Mouse (Mus musculus) MEL (cell line): ENCODE measurements around the gene Tax1bp3. TPM values are rescaled to one million over a fixed set of nuclear protein-coding genes. Genes with fewer than 3 reads are reported as not detected.

Source experiments
- DNase-seq: peaks from one replicate; pipeline ENCODE4 v3.0.0; 2011; ENCODE audit warnings: low read depth, low spot score
- H3K27ac ChIP-seq: 2 replicates; pipeline ENCODE4 v1.5.1; 2012; ENCODE audit warnings: low read depth, mild to moderate bottlenecking, control low read depth, low read length, moderate library complexity; ENCODE audit not compliant: control insufficient read depth
- H3K27me3 ChIP-seq, 2 experiments: fragments of 150-350 bp in 1 of 2; sonication (generic) in 1 of 2; 2 replicates each; pipeline ENCODE4 v1.6.1; 2012; ENCODE audit warnings: low read length in 2 of 2, mild to moderate bottlenecking in 2 of 2, improper control_type of control experiment in 1 of 2, moderate library complexity in 1 of 2; ENCODE audit not compliant: insufficient read depth in 2 of 2, control insufficient read depth in 1 of 2
- H3K36me3 ChIP-seq, 2 experiments: 2 replicates each; pipeline ENCODE4 v1.6.1; 2012 to 2014; ENCODE audit warnings: low read length in 2 of 2, improper control_type of control experiment in 1 of 2, inconsistent platforms in 1 of 2, mild to moderate bottlenecking in 1 of 2; ENCODE audit not compliant: insufficient read depth in 2 of 2, control insufficient read depth in 1 of 2
- H3K4me1 ChIP-seq, 2 experiments: fragments of 150-350 bp in 1 of 2; sonication (generic) in 1 of 2; 2 replicates each; pipeline ENCODE4 v1.6.1; 2012; ENCODE audit warnings: low read length in 2 of 2, improper control_type of control experiment in 1 of 2, mild to moderate bottlenecking in 1 of 2; ENCODE audit not compliant: insufficient read depth in 2 of 2, control insufficient read depth in 1 of 2
- H3K4me3 ChIP-seq, 2 experiments: fragments of 150-350 bp in 1 of 2; sonication (generic) in 1 of 2; 2 replicates each; pipeline ENCODE4 v1.5.1; 2012; ENCODE audit warnings: low read depth in 2 of 2, low read length in 2 of 2, mild to moderate bottlenecking in 2 of 2, moderate library complexity in 2 of 2, control low read depth in 1 of 2, improper control_type of control experiment in 1 of 2; ENCODE audit not compliant: control insufficient read depth in 1 of 2, insufficient read depth in 1 of 2
- H3K79me2 ChIP-seq: 2 replicates; pipeline ENCODE4 v1.6.1; 2012; ENCODE audit warnings: mild to moderate bottlenecking, low read length, moderate library complexity; ENCODE audit not compliant: control insufficient read depth, poor library complexity, insufficient read depth
- H3K9ac ChIP-seq: 2 replicates; pipeline ENCODE4 v1.6.1; 2012; ENCODE audit warnings: low read depth, mild to moderate bottlenecking, control low read depth, low read length, moderate library complexity; ENCODE audit not compliant: control insufficient read depth, poor library complexity, severe bottlenecking
- H3K9me3 ChIP-seq: fragments of 150-350 bp; sonication (generic); replicated peaks from 2 replicates; pipeline ENCODE4 v1.6.1; 2012; ENCODE audit warnings: mild to moderate bottlenecking, low read length, improper control_type of control experiment, moderate library complexity; ENCODE audit not compliant: insufficient read depth
- CHD1 ChIP-seq: IDR thresholded peaks from 2 replicates; pipeline ENCODE4 v1.6.1; 2012; ENCODE audit warnings: low read depth, mild to moderate bottlenecking, inconsistent platforms, low read length, improper control_type of control experiment
- CTCF ChIP-seq, 3 experiments: IDR thresholded peaks in 2 of 3; conservative IDR thresholded peaks in 1 of 3; 2 replicates each; pipeline ENCODE4 v1.5.1; 2011 to 2012; ENCODE audit warnings: low read length in 3 of 3, low read depth in 2 of 3, mild to moderate bottlenecking in 2 of 3, improper control_type of control experiment in 1 of 3, inconsistent platforms in 1 of 3, mixed read lengths in 1 of 3, moderate library complexity in 1 of 3; ENCODE audit not compliant: control insufficient read depth in 1 of 3, insufficient read depth in 1 of 3, poor library complexity in 1 of 3, severe bottlenecking in 1 of 3
- EP300 ChIP-seq, 2 experiments: IDR thresholded peaks; 2 replicates each; pipeline ENCODE4 v1.6.1; 2011; ENCODE audit warnings: improper control_type of control experiment in 2 of 2, low read length in 2 of 2, low read depth in 1 of 2, mild to moderate bottlenecking in 1 of 2
- JUND ChIP-seq: IDR thresholded peaks from 2 replicates; pipeline ENCODE4 v1.6.1; 2011; ENCODE audit warnings: low read depth, mild to moderate bottlenecking, improper control_type of control experiment, low read length
- MAFK ChIP-seq: IDR thresholded peaks from 2 replicates; pipeline ENCODE4 v1.6.1; 2011; ENCODE audit warnings: low read depth, mild to moderate bottlenecking, low read length, improper control_type of control experiment, borderline replicate concordance
- MAX ChIP-seq: IDR thresholded peaks from 2 replicates; pipeline ENCODE4 v1.6.1; 2011; ENCODE audit warnings: low read length, improper control_type of control experiment
- MAZ ChIP-seq: IDR thresholded peaks from 2 replicates; pipeline ENCODE4 v1.6.1; 2012; ENCODE audit warnings: low read depth, mild to moderate bottlenecking, inconsistent platforms, low read length, improper control_type of control experiment
- RCOR1 ChIP-seq: IDR thresholded peaks from 2 replicates; pipeline ENCODE4 v1.6.1; 2012; ENCODE audit warnings: low read depth, mild to moderate bottlenecking, inconsistent platforms, low read length, improper control_type of control experiment
- TBP ChIP-seq: IDR thresholded peaks from 2 replicates; pipeline ENCODE4 v1.8.0; 2011; ENCODE audit warnings: low read depth, low read length, improper control_type of control experiment
- TCF12 ChIP-seq: IDR thresholded peaks from 2 replicates; pipeline ENCODE4 v1.6.1; 2014; ENCODE audit warnings: low read depth, mild to moderate bottlenecking, inconsistent platforms, low read length, improper control_type of control experiment, moderate library complexity
- USF1 ChIP-seq: IDR thresholded peaks from 2 replicates; pipeline ENCODE4 v1.6.1; 2014; ENCODE audit warnings: low read depth, mild to moderate bottlenecking, inconsistent platforms, low read length, improper control_type of control experiment, moderate library complexity
- USF2 ChIP-seq, 2 experiments: IDR thresholded peaks; 2 replicates each; pipeline ENCODE4 v1.6.1; 2011 to 2012; ENCODE audit warnings: improper control_type of control experiment in 2 of 2, low read length in 2 of 2, borderline replicate concordance in 1 of 2, inconsistent platforms in 1 of 2, low read depth in 1 of 2, mild to moderate bottlenecking in 1 of 2; ENCODE audit not compliant: insufficient read depth in 1 of 2
- ZC3H11A ChIP-seq: IDR thresholded peaks from 2 replicates; pipeline ENCODE4 v1.6.1; 2012; ENCODE audit warnings: low read depth, mild to moderate bottlenecking, inconsistent platforms, low read length, improper control_type of control experiment
- ZMIZ1 ChIP-seq: IDR thresholded peaks from 2 replicates; pipeline ENCODE4 v1.6.1; 2012; ENCODE audit warnings: low read depth, mild to moderate bottlenecking, inconsistent platforms, low read length, improper control_type of control experiment, moderate library complexity
- polyA plus RNA-seq, 2 experiments: library from polyadenylated mRNA; stranded (reverse) in 1 of 2; unstranded in 1 of 2; fragments of >175 nt in 1 of 2; fragments of >200 nt in 1 of 2; gene quantifications; 2 replicates each; pipeline versions ENCODE4 v1.2.1 to v1.2.4; 2012; ENCODE audit warnings: low replicate concordance in 2 of 2, low read depth in 1 of 2; ENCODE audit not compliant: insufficient read length in 2 of 2, insufficient read depth in 1 of 2, missing spikeins in 1 of 2
- total RNA-seq: library from RNA; depleted of rRNA; stranded (reverse); fragments of 300-350 nt; gene quantifications from 2 replicates; pipeline ENCODE4 v1.2.3, GENCODE M21; 2012; rRNA removed

The Tax1bp3 gene
- total and polyA plus RNA-seq, 3 experiments, result 13.1 to 30.9 TPM; not detected in 1

DNA sequence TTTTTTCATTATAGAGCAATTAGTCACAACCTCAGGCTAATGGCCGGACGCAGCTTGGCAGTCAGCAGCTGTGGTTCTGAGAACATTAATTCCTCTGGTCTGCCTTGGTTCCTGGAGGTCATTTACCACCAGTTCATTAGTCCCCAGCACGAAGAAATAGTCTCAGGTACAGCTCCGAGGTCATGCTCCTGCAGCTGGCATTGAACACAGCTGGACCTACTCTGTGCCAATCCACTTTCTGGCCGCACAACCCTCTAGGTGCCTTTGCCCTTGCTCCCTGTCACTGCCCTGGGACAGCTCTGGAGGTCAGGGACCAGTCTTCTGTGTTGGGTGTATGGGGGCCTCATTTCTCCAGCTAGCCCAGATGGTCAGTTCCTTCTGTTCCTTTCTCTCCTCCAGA, 52.0 kb downstream of the Tax1bp3 start:
- H3K36me3 ChIP-seq, result no peaks in the 10 kb centered on the region
- H3K79me2 ChIP-seq, result no peaks in the 10 kb centered on the region
- DNase-seq, result no peak
- H3K9ac ChIP-seq, result no peak overlapping the region
- H3K4me1 ChIP-seq, result no peaks in the 10 kb centered on the region
- no peak overlapping the region for H3K4me3 ChIP-seq
- no peaks in the 10 kb centered on the region for H3K27me3 ChIP-seq
- TF ChIP-seq CHD1 (no peak), CTCF (IDR thresholded peaks at IDR 0.05 in 2 of 3, conservative IDR thresholded peaks at IDR 0.05 in 1 of 3; ENCODE audit: control insufficient read depth in 1 of 3, insufficient read depth in 1 of 3, low read depth in 2 of 3, low read length in 3 of 3, poor library complexity in 1 of 3, severe bottlenecking in 1 of 3) (no peak), TBP (no peak), ZC3H11A (no peak), MAX (no peak)
- H3K27ac ChIP-seq, result no peak overlapping the region
- H3K9me3 ChIP-seq, result no peaks in the 10 kb centered on the region

- Histone ChIP-seq H3K36me3 (no peaks in the 10 kb centered on the region), H3K79me2 (no peaks in the 10 kb centered on the region), H3K4me1 (no peaks in the 10 kb centered on the region)
- TF ChIP-seq TCF12, result no peak
- TF ChIP-seq ZMIZ1, result no peak
- TF ChIP-seq MAZ, result no peak
- no peak for TF ChIP-seq EP300 (IDR thresholded peaks at IDR 0.05; ENCODE audit: low read depth in 1 of 2, low read length in 2 of 2)
- TF ChIP-seq, all 39 proteins: peak for 0
- H3K27me3 ChIP-seq, result no peaks in the 10 kb centered on the region
- H3K4me3 ChIP-seq, result no peak overlapping the region
- H3K9ac ChIP-seq, result no peak overlapping the region
- DNase-seq, result no peak
- no peaks in the 10 kb centered on the region for H3K9me3 ChIP-seq
- no peak overlapping the region for H3K27ac ChIP-seq
Observed at GRCm38 (mm10) chr11:73230081-73230480, 53.2 kb downstream of the Tax1bp3 start.

DNA sequence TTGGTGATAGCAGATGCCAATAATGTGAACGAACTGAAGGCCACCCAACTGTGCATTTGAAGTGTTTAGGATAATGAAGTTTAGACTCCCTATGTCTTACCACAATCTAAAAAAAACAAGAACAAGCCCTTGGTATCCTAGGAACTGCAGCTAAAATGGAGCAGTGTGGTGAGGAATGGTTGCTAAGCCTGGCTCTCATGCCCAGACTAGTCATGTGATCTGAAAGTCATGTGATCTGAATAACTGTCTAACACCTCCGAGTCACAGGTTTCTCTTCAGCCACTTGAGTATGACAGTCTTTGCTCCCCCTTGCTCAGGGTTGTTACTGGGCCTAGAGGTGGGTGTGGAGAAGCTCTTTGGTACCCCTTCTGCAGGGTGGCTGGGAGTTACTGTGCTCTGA, 55.6 kb downstream of the Tax1bp3 start:
- TF ChIP-seq JUND (no peak), USF2 (IDR thresholded peaks at IDR 0.05; ENCODE audit: borderline replicate concordance in 1 of 2, insufficient read depth in 1 of 2, low read depth in 1 of 2, low read length in 2 of 2) (peak in 1 of 2 experiments; percentile 77; a peak in 2 of 4 replicates), MAFK (no peak), USF1 (peak; percentile 88), RCOR1 (no peak)
- Histone ChIP-seq H3K27me3 (no peaks in the 10 kb centered on the region), H3K36me3 (no peaks in the 10 kb centered on the region), H3K79me2 (no peaks in the 10 kb centered on the region), H3K9ac (no peak overlapping the region), H3K27ac (no peak overlapping the region), H3K4me1 (no peaks in the 10 kb centered on the region), H3K9me3 (no peaks in the 10 kb centered on the region), H3K4me3 (no peak overlapping the region)
- DNase-seq, result peak; percentile 9

Other genes with a start within 250 kb of the Tax1bp3 start
- gene Atp2a3, start 215.9 kb upstream of the Tax1bp3 start, total RNA-seq, result 10.7 and 16.4 TPM in 2 replicates
- gene Atp2a3, start 215.9 kb upstream of the Tax1bp3 start, polyA plus RNA-seq, result 10 to 100 TPM in 1 of 2 experiments, not detected in 1; 49.9 TPM
- 3.0 and 3.1 TPM in 2 replicates for gene P2rx1, start 178.0 kb upstream of the Tax1bp3 start, total RNA-seq
- 1 to 10 TPM in 1 of 2 experiments, not detected in 1; 8.1 TPM for gene P2rx1, start 178.0 kb upstream of the Tax1bp3 start, polyA plus RNA-seq
- 5.3 and 5.8 TPM in 2 replicates for gene Camkk1, start 158.1 kb upstream of the Tax1bp3 start, total RNA-seq
- 1 to 10 TPM in 1 of 2 experiments, not detected in 1; 6.6 TPM for gene Camkk1, start 158.1 kb upstream of the Tax1bp3 start, polyA plus RNA-seq
- 9.3 and 9.6 TPM in 2 replicates for gene Ncbp3, start 129.3 kb upstream of the Tax1bp3 start, total RNA-seq
- 1 to 10 TPM in 1 of 2 experiments, not detected in 1; 8.4 TPM for gene Ncbp3, start 129.3 kb upstream of the Tax1bp3 start, polyA plus RNA-seq
- gene Itgae, start 86.5 kb upstream of the Tax1bp3 start, total RNA-seq, result 0.04 and 0.16 TPM in 2 replicates
- under 1 TPM in 1 of 2 experiments, not detected in 1; 0.22 TPM for gene Itgae, start 86.5 kb upstream of the Tax1bp3 start, polyA plus RNA-seq
- 22.9 and 26.9 TPM in 2 replicates for gene Haspin, start 38.8 kb upstream of the Tax1bp3 start, total RNA-seq
- gene Haspin, start 38.8 kb upstream of the Tax1bp3 start, polyA plus RNA-seq, result 10 to 100 TPM in 1 of 2 experiments, not detected in 1; 28.3 TPM
- 0.04 and 0.07 TPM in 2 replicates for gene P2rx5, start 16.7 kb upstream of the Tax1bp3 start, total RNA-seq
- gene P2rx5, start 16.7 kb upstream of the Tax1bp3 start, polyA plus RNA-seq, result under 1 TPM in 1 of 2 experiments, not detected in 1; 0.25 TPM
- gene Emc6, start within 50 bp of the Tax1bp3 start, total RNA-seq, result 158 and 179 TPM in 2 replicates
- gene Emc6, start within 50 bp of the Tax1bp3 start, polyA plus RNA-seq, result 100 to 1,000 TPM in 1 of 2 experiments, not detected in 1; 211 TPM
- gene Ctns, start 22.0 kb downstream of the Tax1bp3 start, total RNA-seq, result 5.1 and 5.4 TPM in 2 replicates
- gene Ctns, start 22.0 kb downstream of the Tax1bp3 start, polyA plus RNA-seq, result 1 to 10 TPM in 1 of 2 experiments, not detected in 1; 9.4 TPM
- gene Shpk, start 22.4 kb downstream of the Tax1bp3 start, total RNA-seq, result 1.0 and 1.4 TPM in 2 replicates
- gene Shpk, start 22.4 kb downstream of the Tax1bp3 start, polyA plus RNA-seq, result 1 to 10 TPM in 1 of 2 experiments, not detected in 1; 1.6 TPM
- not detected in 2 replicates for gene Trpv1, start 57.2 kb downstream of the Tax1bp3 start, total RNA-seq
- not detected for gene Trpv1, start 57.2 kb downstream of the Tax1bp3 start, polyA plus RNA-seq
- not detected in 2 replicates for gene Trpv3, start 90.3 kb downstream of the Tax1bp3 start, total RNA-seq
- gene Trpv3, start 90.3 kb downstream of the Tax1bp3 start, polyA plus RNA-seq, result not detected
- 1.3 TPM in 2 replicates for gene Aspa, start 152.5 kb downstream of the Tax1bp3 start, total RNA-seq
- gene Aspa, start 152.5 kb downstream of the Tax1bp3 start, polyA plus RNA-seq, result under 1 TPM in 1 of 2 experiments, not detected in 1; 0.28 TPM
- not detected in 2 replicates for gene Gm49340, start 152.7 kb downstream of the Tax1bp3 start, total RNA-seq
- gene Gm49340, start 152.7 kb downstream of the Tax1bp3 start, polyA plus RNA-seq, result not detected
- not detected in 2 replicates for gene Spata22, start 152.7 kb downstream of the Tax1bp3 start, total RNA-seq
- not detected for gene Spata22, start 152.7 kb downstream of the Tax1bp3 start, polyA plus RNA-seq
- not detected in 2 replicates for gene Olfr20, start 173.7 kb downstream of the Tax1bp3 start, total RNA-seq
- gene Olfr20, start 173.7 kb downstream of the Tax1bp3 start, polyA plus RNA-seq, result not detected
- 0.08 TPM in 1 of 2 replicates, not detected in the other for gene Olfr376, start 194.2 kb downstream of the Tax1bp3 start, total RNA-seq
- gene Olfr376, start 194.2 kb downstream of the Tax1bp3 start, polyA plus RNA-seq, result not detected
- gene Olfr1, start 222.5 kb downstream of the Tax1bp3 start, total RNA-seq, result not detected in 2 replicates
- not detected for gene Olfr1, start 222.5 kb downstream of the Tax1bp3 start, polyA plus RNA-seq